In genomic region chr1:129532206-129532605, GRCm38 (mm10) we compare ENCODE assay signal across 27 mouse cellular contexts.
DNase-seq lines count a peak whose midpoint lies in the region; ATAC-seq and TF ChIP-seq lines count a peak whose summit lies in the region.
"Had no signal": no experiment of that assay in that cellular context is flagged by ENCODE, and none has a peak within 500 bp of the region (broad histone marks: within the 10 kb centered on the region; RNA-seq: fewer than 3 reads in every experiment).

No protein-coding gene starts in this region.

- peak; percentile 7 for DNase-seq in cerebellum, adult 9-11 months
- no peak for DNase-seq in cerebellum, adult 8-10 months
- peak; percentile 32 for DNase-seq in forebrain, embryonic 14.5 days (ENCODE audit: low spot score)
- DNase-seq in forebrain, embryonic 10.5 days (ENCODE audit: extremely low spot score, low spot score) = no peak
- peak in 1 of 2 experiments; percentile 51 for DNase-seq in layer of hippocampus, adult 2 months (ENCODE audit: low spot score in 2 of 2)
- no peak for DNase-seq in layer of hippocampus, postnatal 25 days (ENCODE audit: extremely low spot score in 1 of 2, low spot score in 1 of 2)
- DNase-seq in midbrain, embryonic 11.5 days (ENCODE audit: low spot score, missing footprints) = peak; percentile 81
- DNase-seq: adrenal gland, adult 8-10 months; adrenal gland, postnatal 36 days; embryo, embryonic 11 days; gastrocnemius, postnatal 10 days; gastrocnemius, postnatal 36 days; heart, adult 2 months; heart, postnatal 14 days; heart, postnatal 4 days had no signal

- H3K9me3 ChIP-seq in forebrain, embryonic 14.5 days (replicated peaks; ENCODE audit: control insufficient read depth, low read length) = no peaks in the 10 kb centered on the region
- H3K9me3 ChIP-seq in forebrain, embryonic 10.5 days = no peaks in the 10 kb centered on the region
- H3K9me3 ChIP-seq in midbrain, embryonic 11.5 days (ENCODE audit: control insufficient read depth, low read length) = no peaks in the 10 kb centered on the region
- no peaks in the 10 kb centered on the region for H3K9me3 ChIP-seq in midbrain, embryonic 13.5 days
- H3K9me3 ChIP-seq: embryonic facial prominence, embryonic 10.5 days; embryonic facial prominence, embryonic 13.5 days; forebrain, embryonic 13.5 days; heart, embryonic 10.5 days; heart, embryonic 13.5 days had no signal

- ATAC-seq in forebrain, embryonic 14.5 days = no peak
- ATAC-seq in midbrain, embryonic 11.5 days (ENCODE audit: low FRiP score) = no peak
- no peak for ATAC-seq in midbrain, embryonic 13.5 days
- ATAC-seq: activated CD4-positive, CD25-positive, alpha-beta regulatory T cell, adult 4 months; forebrain, embryonic 13.5 days; hindbrain, postnatal 0 days; inflammation-experienced regulatory T-cells, adult 6 months; intestine, embryonic 16.5 days had no signal

- H3K27me3 ChIP-seq in forebrain, embryonic 14.5 days (replicated peaks; ENCODE audit: control insufficient read depth, insufficient read depth, low read length) = no peaks in the 10 kb centered on the region
- no peaks in the 10 kb centered on the region for H3K27me3 ChIP-seq in forebrain, embryonic 10.5 days (ENCODE audit: poor library complexity, severe bottlenecking)
- no peaks in the 10 kb centered on the region for H3K27me3 ChIP-seq in midbrain, embryonic 11.5 days (ENCODE audit: control insufficient read depth, insufficient read depth, low read length)
- no peaks in the 10 kb centered on the region for H3K27me3 ChIP-seq in midbrain, embryonic 13.5 days
- H3K27me3 ChIP-seq: embryonic facial prominence, embryonic 13.5 days; forebrain, embryonic 13.5 days; heart, embryonic 13.5 days had no signal

- H3K36me3 ChIP-seq in forebrain, embryonic 14.5 days (ENCODE audit: control insufficient read depth, insufficient read depth, low read length) = no peaks in the 10 kb centered on the region
- no peaks in the 10 kb centered on the region for H3K36me3 ChIP-seq in forebrain, embryonic 10.5 days (replicated peaks)
- H3K36me3 ChIP-seq in midbrain, embryonic 11.5 days (ENCODE audit: control insufficient read depth, insufficient read depth, low read length) = no peaks in the 10 kb centered on the region
- H3K36me3 ChIP-seq in midbrain, embryonic 13.5 days = no peaks in the 10 kb centered on the region
- H3K36me3 ChIP-seq: embryonic facial prominence, embryonic 10.5 days; embryonic facial prominence, embryonic 13.5 days; heart, embryonic 10.5 days; heart, embryonic 13.5 days had no signal

- no peak for TF ChIP-seq CTCF in layer of hippocampus, adult 2 months (conservative IDR thresholded peaks at IDR 0.05)

- no peak overlapping the region for H3K27ac ChIP-seq in forebrain, embryonic 14.5 days (ENCODE audit: low read depth, low read length)
- H3K27ac ChIP-seq in forebrain, embryonic 10.5 days = no peak overlapping the region
- peak overlapping the region; percentile 46; the same call in 1 of the 2 replicates for H3K27ac ChIP-seq in layer of hippocampus, adult 2 months
- no peak overlapping the region for H3K27ac ChIP-seq in midbrain, embryonic 11.5 days (ENCODE audit: low read depth, low read length)
- H3K27ac ChIP-seq in midbrain, embryonic 13.5 days = no peak overlapping the region
- H3K27ac ChIP-seq: embryonic facial prominence, embryonic 10.5 days; embryonic facial prominence, embryonic 13.5 days; forebrain, embryonic 13.5 days; heart, adult 2 months; heart, embryonic 10.5 days; heart, embryonic 13.5 days; hindbrain, embryonic 14.5 days; hindbrain, postnatal 0 days had no signal

- no peak overlapping the region for H3K4me3 ChIP-seq in forebrain, embryonic 14.5 days (ENCODE audit: low read depth, low read length)
- H3K4me3 ChIP-seq in forebrain, embryonic 10.5 days = no peak overlapping the region
- no peak overlapping the region for H3K4me3 ChIP-seq in layer of hippocampus, adult 2 months
- no peak overlapping the region for H3K4me3 ChIP-seq in midbrain, embryonic 11.5 days (ENCODE audit: low read depth, low read length)
- H3K4me3 ChIP-seq in midbrain, embryonic 13.5 days (replicated peaks) = no peak overlapping the region
- H3K4me3 ChIP-seq: embryonic facial prominence, embryonic 10.5 days; embryonic facial prominence, embryonic 13.5 days; erythroblast, embryonic 14.5 days; forebrain, embryonic 13.5 days; heart, adult 2 months; heart, embryonic 10.5 days; heart, embryonic 13.5 days had no signal

- H3K9ac ChIP-seq in forebrain, embryonic 14.5 days (ENCODE audit: low read length) = no peak overlapping the region
- H3K9ac ChIP-seq in midbrain, embryonic 11.5 days (ENCODE audit: low read length) = no peak overlapping the region
- no peak overlapping the region for H3K9ac ChIP-seq in midbrain, embryonic 13.5 days (replicated peaks)
- H3K9ac ChIP-seq: embryonic facial prominence, embryonic 13.5 days; forebrain, embryonic 13.5 days; heart, embryonic 13.5 days; hindbrain, embryonic 14.5 days had no signal

- no peak overlapping the region for H3K4me2 ChIP-seq in forebrain, embryonic 14.5 days (ENCODE audit: low read length)
- H3K4me2 ChIP-seq in midbrain, embryonic 11.5 days = no peak overlapping the region
- H3K4me2 ChIP-seq in midbrain, embryonic 13.5 days (replicated peaks) = no peak overlapping the region
- H3K4me2 ChIP-seq: embryonic facial prominence, embryonic 13.5 days; forebrain, embryonic 13.5 days; heart, embryonic 13.5 days; hindbrain, embryonic 14.5 days had no signal

- no peaks in the 10 kb centered on the region for H3K4me1 ChIP-seq in forebrain, embryonic 14.5 days (ENCODE audit: control insufficient read depth, insufficient read depth, low read length)
- no peaks in the 10 kb centered on the region for H3K4me1 ChIP-seq in forebrain, embryonic 10.5 days
- no peaks in the 10 kb centered on the region for H3K4me1 ChIP-seq in midbrain, embryonic 11.5 days (ENCODE audit: control insufficient read depth, insufficient read depth, low read length)
- no peaks in the 10 kb centered on the region for H3K4me1 ChIP-seq in midbrain, embryonic 13.5 days (replicated peaks)
- H3K4me1 ChIP-seq: embryonic facial prominence, embryonic 10.5 days; embryonic facial prominence, embryonic 13.5 days; forebrain, embryonic 13.5 days; heart, embryonic 10.5 days; heart, embryonic 13.5 days had no signal

- 87% methylated on average over 3 of the region's 3 CpGs for WGBS in forebrain, embryonic 14.5 days
- WGBS in forebrain, embryonic 10.5 days = 87% methylated on average over 3 of the region's 3 CpGs
- WGBS in midbrain, embryonic 11.5 days = 95% methylated on average over 3 of the region's 3 CpGs
- WGBS in midbrain, embryonic 13.5 days = 91% methylated on average over 3 of the region's 3 CpGs

Comparison
In these comparisons a context has a peak if more than half of its experiments do, and no peak if none do; other contexts are left out.
1. DNase-seq: peak in cerebellum, adult 9-11 months (single experiment), forebrain, embryonic 14.5 days (single experiment) and midbrain, embryonic 11.5 days (single experiment); none in cerebellum, adult 8-10 months (single experiment), forebrain, embryonic 10.5 days (single experiment) and layer of hippocampus, postnatal 25 days (0 of 2).